In the genomic region with DNA sequence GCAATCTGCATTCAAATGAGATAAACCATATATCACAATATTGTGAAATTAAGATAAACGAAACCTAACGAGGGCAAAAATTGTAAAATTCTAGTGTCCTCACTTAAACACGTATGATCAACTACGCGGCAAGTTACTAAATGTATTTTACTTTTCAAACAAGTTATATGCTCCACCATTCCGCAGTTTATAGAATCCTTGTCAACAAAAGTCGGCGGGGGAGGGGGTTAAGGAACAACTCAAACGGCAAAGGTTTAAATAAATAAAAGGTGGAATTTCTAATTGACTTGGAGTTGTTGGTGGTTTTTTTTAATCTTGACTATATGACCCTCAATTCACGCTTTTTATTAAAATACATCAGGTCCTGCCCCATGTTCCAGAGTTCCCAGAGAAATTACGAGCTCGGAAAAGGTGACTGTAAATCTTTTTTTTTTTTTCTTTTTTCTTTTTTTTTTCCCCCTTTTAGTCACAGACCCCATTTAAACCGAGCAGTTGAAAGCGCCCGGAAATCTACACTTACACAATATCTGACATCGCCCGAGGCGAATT, we compare ENCODE assay signal across 8 mouse cellular contexts. TPM values are rescaled to one million over a fixed set of nuclear protein-coding genes. Genes with fewer than 3 reads are reported as not detected.
DNase-seq lines count a peak whose midpoint lies in the region; ATAC-seq and TF ChIP-seq lines count a peak whose summit lies in the region.

No protein-coding gene starts in this region.

- no peaks in the 10 kb centered on the region for H3K36me3 ChIP-seq in kidney, postnatal 0 days (ENCODE audit: insufficient read depth, low read length)
- H3K36me3 ChIP-seq in forebrain, embryonic 16.5 days (ENCODE audit: control insufficient read depth, insufficient read depth), result no peaks in the 10 kb centered on the region
- H3K36me3 ChIP-seq in midbrain, embryonic 10.5 days, result no peaks in the 10 kb centered on the region

- peak overlapping the region; percentile 89 for H3K9ac ChIP-seq in kidney, postnatal 0 days (ENCODE audit: low read depth, low read length)
- peak overlapping the region; percentile 89 for H3K9ac ChIP-seq in forebrain, embryonic 16.5 days (replicated peaks; ENCODE audit: low read depth, low read length)

- H3K9me3 ChIP-seq in kidney, postnatal 0 days (replicated peaks; ENCODE audit: low read length), result no peaks in the 10 kb centered on the region
- H3K9me3 ChIP-seq in forebrain, embryonic 16.5 days (ENCODE audit: control insufficient read depth, low read length), result no peaks in the 10 kb centered on the region
- no peaks in the 10 kb centered on the region for H3K9me3 ChIP-seq in midbrain, embryonic 10.5 days (replicated peaks)

- no peak for ATAC-seq in kidney, postnatal 0 days (replicated peaks; ENCODE audit: low FRiP score, low read depth)
- ATAC-seq in forebrain, embryonic 16.5 days, result no peak
- no peak; the same call in 1 of the 2 replicates for ATAC-seq in granulocyte monocyte progenitor cell, adult 5-6 weeks (replicated peaks; ENCODE audit: poor library complexity, severe bottlenecking)

- WGBS in kidney, postnatal 0 days, result 2% methylated on average over 18 of the region's 18 CpGs
- 6% methylated on average over 18 of the region's 18 CpGs for WGBS in forebrain, embryonic 16.5 days
- 7% methylated on average over 18 of the region's 18 CpGs for WGBS in midbrain, embryonic 10.5 days

- peak overlapping the region; percentile 74 for H3K4me3 ChIP-seq in kidney, postnatal 0 days (replicated peaks; ENCODE audit: low read depth, low read length)
- peak overlapping the region; percentile 90 for H3K4me3 ChIP-seq in forebrain, embryonic 16.5 days (replicated peaks; ENCODE audit: low read length)
- peak overlapping the region; percentile 83 for H3K4me3 ChIP-seq in midbrain, embryonic 10.5 days

- DNase-seq in kidney, postnatal 0 days (ENCODE audit: low spot score), result peak; percentile 34
- DNase-seq in kidney, postnatal 14 days, result no peak
- DNase-seq in ZHBTc4 (ENCODE audit: low read depth, low spot score), result peak; percentile 4
- no peak for DNase-seq in midbrain, embryonic 10.5 days (ENCODE audit: low spot score)
- DNase-seq in layer of hippocampus, adult 18-20 months (ENCODE audit: low spot score in 2 of 2), result no peak
- DNase-seq in right cerebral cortex, postnatal 36 days (ENCODE audit: low spot score in 2 of 2), result no peak

- no peak for TF ChIP-seq CTCF in kidney, postnatal 0 days (IDR thresholded peaks at IDR 0.05; ENCODE audit: low read depth)

- H3K27me3 ChIP-seq in kidney, postnatal 0 days (ENCODE audit: insufficient read depth, low read length), result no peaks in the 10 kb centered on the region
- H3K27me3 ChIP-seq in forebrain, embryonic 16.5 days (replicated peaks; ENCODE audit: control insufficient read depth, insufficient read depth, low read length), result no peaks in the 10 kb centered on the region
- peaks cover 35% of the 10 kb centered on the region for H3K27me3 ChIP-seq in midbrain, embryonic 10.5 days (ENCODE audit: low read depth, poor library complexity, severe bottlenecking)

- peaks cover 7% of the 10 kb centered on the region; the same call in 1 of the 2 replicates for H3K4me1 ChIP-seq in kidney, postnatal 0 days (replicated peaks; ENCODE audit: insufficient read depth, low read length)
- H3K4me1 ChIP-seq in forebrain, embryonic 16.5 days (replicated peaks; ENCODE audit: control insufficient read depth, insufficient read depth, low read length), result peaks cover 4% of the 10 kb centered on the region
- H3K4me1 ChIP-seq in midbrain, embryonic 10.5 days, result peaks cover 20% of the 10 kb centered on the region

- H3K27ac ChIP-seq in kidney, postnatal 0 days, result peak overlapping the region; percentile 97
- no peak overlapping the region for H3K27ac ChIP-seq in forebrain, embryonic 16.5 days (ENCODE audit: low read length)
- peak overlapping the region; percentile 88 for H3K27ac ChIP-seq in midbrain, embryonic 10.5 days (replicated peaks)

- peak overlapping the region; percentile 84 for H3K4me2 ChIP-seq in kidney, postnatal 0 days (ENCODE audit: low read length)
- peak overlapping the region; percentile 82 for H3K4me2 ChIP-seq in forebrain, embryonic 16.5 days (ENCODE audit: low read length)

RNA-seq across cellular contexts. Expression of gene Ptbp3, which starts 1.1 kb away (rescaled TPM):
- polyA plus RNA-seq in kidney, postnatal 0 days (2015; fragmentation: Nextera tagmentation; extraction: Ambion mirVana), result 64.3 and 64.9 TPM in 2 replicates
- polyA plus RNA-seq in forebrain, embryonic 16.5 days (2015; fragmentation: Nextera tagmentation; extraction: Ambion mirVana), result 15.9 and 17.1 TPM in 2 replicates
- 19.7 and 22.5 TPM in 2 replicates for polyA plus RNA-seq in midbrain, embryonic 10.5 days (2016; fragmentation: Nextera tagmentation; extraction: Ambion mirVana)
- 275 and 288 TPM in 2 replicates for total RNA-seq in granulocyte monocyte progenitor cell, adult 5-6 weeks (2014; fragmentation: Nextera tagmentation)
- 260 and 270 TPM in 2 replicates for total RNA-seq in granulocyte monocyte progenitor cell, adult 5-6 weeks (2017)
- 10 to 100 TPM; 37.4 to 41.8 TPM for total RNA-seq in layer of hippocampus, adult 18-20 months (2021)

RNA-seq across cellular contexts. Expression of gene Hsdl2, which starts 33.3 kb away (rescaled TPM):
- 40.4 and 46.6 TPM in 2 replicates for polyA plus RNA-seq in kidney, postnatal 0 days (2015; fragmentation: Nextera tagmentation; extraction: Ambion mirVana)
- 19.5 and 23.1 TPM in 2 replicates for polyA plus RNA-seq in forebrain, embryonic 16.5 days (2015; fragmentation: Nextera tagmentation; extraction: Ambion mirVana)
- polyA plus RNA-seq in midbrain, embryonic 10.5 days (2016; fragmentation: Nextera tagmentation; extraction: Ambion mirVana), result 22.6 and 24.7 TPM in 2 replicates
- total RNA-seq in granulocyte monocyte progenitor cell, adult 5-6 weeks (2014; fragmentation: Nextera tagmentation), result 25.8 and 36.0 TPM in 2 replicates
- total RNA-seq in granulocyte monocyte progenitor cell, adult 5-6 weeks (2017), result 58.1 and 61.4 TPM in 2 replicates
- total RNA-seq in layer of hippocampus, adult 18-20 months (2021), result 10 to 100 TPM; 26.2 to 28.6 TPM

Comparison
In these comparisons a context has a peak if more than half of its experiments do, and no peak if none do; other contexts are left out.
1. DNase-seq: peak in kidney, postnatal 0 days (single experiment) and ZHBTc4 (single experiment); none in kidney, postnatal 14 days (single experiment), midbrain, embryonic 10.5 days (single experiment), layer of hippocampus, adult 18-20 months (0 of 2) and right cerebral cortex, postnatal 36 days (0 of 2).
2. Peak in every context shown above with its lines, with median percentiles within 50 percentile points of each other: H3K4me3 ChIP-seq.